Mouse (Mus musculus) liver, embryonic 14.5 days (tissue): ENCODE data around the gene Wbp2. TPM values are rescaled to one million over a fixed set of nuclear protein-coding genes. Genes with fewer than 3 reads are reported as not detected.
A peak's percentile ranks its signal among the peaks of the same experiment; 100 is the strongest.

ENCODE experiments used
- ATAC-seq: fragments of 200-750 bp; cut with Nextera tagmentation; 2 replicates; pipeline ENCODE4 v1.8.0; 2017; ENCODE audit warnings: moderate number of reproducible peaks, mild to moderate bottlenecking, moderate library complexity; ENCODE audit not compliant: insufficient read depth
- DNase-seq, 3 experiments: peaks; one replicate each; pipeline ENCODE4 v3.0.0-alpha.2; 2012 to 2013; ENCODE audit warnings: low read depth in 3 of 3, low spot score in 3 of 3
- H3K27ac ChIP-seq: fragments of 300-500 bp; sonication (generic); 2 replicates; pipeline ENCODE4 v1.5.1; 2014; ENCODE audit warnings: moderate library complexity, mild to moderate bottlenecking, control low read depth, inconsistent platforms
- H3K27me3 ChIP-seq: fragments of 300-500 bp; sonication (generic); 2 replicates; pipeline ENCODE4 v1.6.1; 2014; ENCODE audit warnings: mild to moderate bottlenecking, low read length, moderate library complexity; ENCODE audit not compliant: control insufficient read depth, insufficient read depth
- H3K36me3 ChIP-seq: fragments of 300-500 bp; sonication (generic); replicated peaks from 2 replicates; pipeline ENCODE4 v1.6.1; 2014; ENCODE audit warnings: low read depth; ENCODE audit not compliant: control insufficient read depth, insufficient read depth
- H3K4me1 ChIP-seq, 2 experiments: fragments of 200-500 bp in 1 of 2; fragments of 300-500 bp in 1 of 2; sonication (generic) in 1 of 2; replicated peaks; 2 replicates each; pipeline ENCODE4 v1.6.1; 2012 to 2014; ENCODE audit warnings: antibody characterized with exemption in 1 of 2, inconsistent platforms in 1 of 2, low read length in 1 of 2; ENCODE audit not compliant: control insufficient read depth in 2 of 2, insufficient read depth in 2 of 2
- H3K4me2 ChIP-seq: fragments of 300-500 bp; sonication (generic); 2 replicates; pipeline ENCODE4 v1.6.1; 2014; ENCODE audit warnings: low read depth, mild to moderate bottlenecking, control low read depth, moderate library complexity
- H3K4me3 ChIP-seq, 2 experiments: fragments of 200-500 bp in 1 of 2; fragments of 300-500 bp in 1 of 2; sonication (generic) in 1 of 2; 2 replicates each; pipeline ENCODE4 v1.5.1; 2012 to 2014; ENCODE audit warnings: low read depth in 2 of 2, low read length in 2 of 2, mild to moderate bottlenecking in 2 of 2, control low read depth in 1 of 2, inconsistent platforms in 1 of 2, moderate library complexity in 1 of 2; ENCODE audit not compliant: insufficient read depth in 1 of 2
- H3K9ac ChIP-seq: fragments of 300-500 bp; sonication (generic); replicated peaks from 2 replicates; pipeline ENCODE4 v1.6.1; 2014; ENCODE audit warnings: mild to moderate bottlenecking, control low read depth, moderate library complexity
- H3K9me3 ChIP-seq: fragments of 300-500 bp; sonication (generic); 2 replicates; pipeline ENCODE4 v1.6.1; 2016; ENCODE audit warnings: low read length, mixed read lengths; ENCODE audit not compliant: control insufficient read depth
- CTCF ChIP-seq: IDR thresholded peaks from 2 replicates; pipeline ENCODE4 v1.5.1; 2016; ENCODE audit warnings: antibody characterized with exemption, low read depth, control low read depth
- EP300 ChIP-seq: IDR thresholded peaks from 2 replicates; pipeline ENCODE4 v1.6.1; 2016; ENCODE audit warnings: antibody characterized with exemption, low read depth
- WGBS: fragments of 180-500 bp; shearing (Covaris S2); extraction: QIAGEN DNeasy Blood & Tissue Kit; methylation state at CpG from one replicate; pipeline ENCODE4 v1.1.7; 2014; ENCODE audit not compliant: insufficient replicate concordance; 5-methylcytosine and 5-hydroxymethylcytosine counted together
- polyA plus RNA-seq, 2 experiments: library from polyadenylated mRNA; depleted of rRNA in 1 of 2; stranded (reverse) in 1 of 2; unstranded in 1 of 2; fragments of >200 nt; fragmentation: Nextera tagmentation in 1 of 2; extraction: Ambion mirVana in 1 of 2; gene quantifications; 2 replicates each; pipeline versions ENCODE4 v1.2.1 to v1.2.3; 2012 to 2014

Gene Wbp2
- polyA plus RNA-seq, 2 experiments, result 46.2 to 74.5 TPM

GRCm38 (mm10) chr11:116040593-116040992 is 46.2 kb downstream of the Wbp2 start:
- H3K36me3 ChIP-seq, result peaks cover 27% of the 10 kb centered on the region
- no peak overlapping the region for H3K4me3 ChIP-seq
- ATAC-seq, result no peak
- H3K4me2 ChIP-seq, result no peak overlapping the region
- H3K4me1 ChIP-seq, result 0 out of 4 replicates have a peak, but pooled peaks cover 0 to 2% of the 10 kb centered on the region in 2 experiments
- WGBS, result 83% methylated on average over 6 of the region's 6 CpGs
- no peak for DNase-seq
- no peak overlapping the region for H3K9ac ChIP-seq
- no peaks in the 10 kb centered on the region for H3K9me3 ChIP-seq
- no peak overlapping the region for H3K27ac ChIP-seq
- TF ChIP-seq EP300, result no peak
- no peak for TF ChIP-seq CTCF
- no peaks in the 10 kb centered on the region for H3K27me3 ChIP-seq

GRCm38 (mm10) chr11:116037826-116038225 is 49.0 kb downstream of the Wbp2 start:
- Histone ChIP-seq H3K27ac (no peak overlapping the region), H3K9me3 (no peaks in the 10 kb centered on the region), H3K4me3 (no peak overlapping the region), H3K36me3 (peaks cover 24% of the 10 kb centered on the region), H3K9ac (no peak overlapping the region), H3K27me3 (no peaks in the 10 kb centered on the region), H3K4me2 (no peak overlapping the region), H3K4me1 (peaks cover 0 to under 1% of the 10 kb centered on the region in 2 experiments; a peak in 1 of 4 replicates)
- 84% methylated on average over 9 of the region's 9 CpGs for WGBS
- ATAC-seq (no peak), DNase-seq (no peak)
- TF ChIP-seq CTCF, result no peak
- TF ChIP-seq EP300, result no peak

GRCm38 (mm10) chr11:116036671-116037070 is 50.1 kb downstream of the Wbp2 start:
- no peak overlapping the region for H3K4me3 ChIP-seq
- no peak overlapping the region for H3K4me2 ChIP-seq
- H3K4me1 ChIP-seq, result peaks cover 1 to 8% of the 10 kb centered on the region in 2 experiments; a peak in 3 of 4 replicates
- H3K27ac ChIP-seq, result no peak overlapping the region
- no peak for ATAC-seq
- no peaks in the 10 kb centered on the region for H3K27me3 ChIP-seq
- no peak overlapping the region for H3K9ac ChIP-seq
- DNase-seq, result no peak
- H3K9me3 ChIP-seq, result no peaks in the 10 kb centered on the region
- TF ChIP-seq EP300 (no peak), CTCF (no peak)
- peaks cover 21% of the 10 kb centered on the region for H3K36me3 ChIP-seq
- WGBS, result 82% methylated on average over 3 of the region's 3 CpGs

- Histone ChIP-seq H3K27ac (no peak overlapping the region), H3K4me1 (peaks cover 10 to 20% of the 10 kb centered on the region in 2 experiments), H3K36me3 (peaks cover 9% of the 10 kb centered on the region), H3K4me3 (no peak overlapping the region), H3K27me3 (no peaks in the 10 kb centered on the region), H3K9me3 (no peaks in the 10 kb centered on the region), H3K9ac (no peak overlapping the region), H3K4me2 (no peak overlapping the region)
- no peak for DNase-seq
- TF ChIP-seq EP300 (no peak), CTCF (no peak)
- WGBS, result 89% methylated on average over 6 of the region's 6 CpGs
- ATAC-seq, result no peak
Observed at GRCm38 (mm10) chr11:116034584-116034983, 52.2 kb downstream of the Wbp2 start.

GRCm38 (mm10) chr11:116030898-116031845 is 55.6 kb downstream of the Wbp2 start:
- Histone ChIP-seq H3K9ac (peak overlapping the region; percentile 100), H3K36me3 (no peaks in the 10 kb centered on the region; the same call in 1 of the 2 replicates), H3K27me3 (no peaks in the 10 kb centered on the region), H3K9me3 (no peaks in the 10 kb centered on the region), H3K4me2 (peak overlapping the region; percentile 100), H3K4me1 (peaks cover 10 to 29% of the 10 kb centered on the region in 2 experiments), H3K4me3 (peak overlapping the region; percentile 71 to 85), H3K27ac (peak overlapping the region; percentile 97)
- TF ChIP-seq CTCF (no peak), EP300 (no peak)
- DNase-seq (peak in 1 of 3 experiments; percentile 46), ATAC-seq (peak; percentile 19)
- 21% methylated on average over 14 of the region's 14 CpGs for WGBS
